Mouse (Mus musculus) bone marrow, adult 2 months (tissue): ENCODE data around the gene Akna. TPM values are rescaled to one million over a fixed set of nuclear protein-coding genes. Genes with fewer than 3 reads are reported as not detected.

Experiments used
- H3K27ac ChIP-seq: fragments of 200-500 bp; 2 replicates; pipeline ENCODE4 v1.5.1; 2012; ENCODE audit warnings: low read depth, mild to moderate bottlenecking, control low read depth, inconsistent platforms, low read length; ENCODE audit not compliant: control insufficient read depth, poor library complexity, insufficient read depth
- H3K4me1 ChIP-seq: fragments of 200-500 bp; 2 replicates; pipeline ENCODE4 v1.6.1; 2011; ENCODE audit warnings: low read length; ENCODE audit not compliant: control insufficient read depth, insufficient read depth
- H3K4me3 ChIP-seq: fragments of 200-500 bp; replicated peaks from 2 replicates; pipeline ENCODE3; 2011; ENCODE audit warnings: mild to moderate bottlenecking, low read depth, low read length, control low read depth; ENCODE audit not compliant: control insufficient read depth
- CTCF ChIP-seq: fragments of 200-500 bp; IDR thresholded peaks from 2 replicates; pipeline ENCODE4 v1.5.1; 2011; ENCODE audit warnings: low read length, control low read depth; ENCODE audit not compliant: control insufficient read depth, insufficient read depth
- POLR2A ChIP-seq: fragments of 200-500 bp; IDR thresholded peaks from 2 replicates; pipeline ENCODE4 v1.6.1; 2011; ENCODE audit warnings: low read depth, mild to moderate bottlenecking, control low read depth, low read length, borderline replicate concordance; ENCODE audit not compliant: control insufficient read depth
- WGBS: fragments of 180-500 bp; shearing (Covaris S2); methylation state at CpG from one replicate; pipeline ENCODE4 v1.1.7; 2018; 5-methylcytosine and 5-hydroxymethylcytosine counted together
- polyA plus RNA-seq: library from polyadenylated mRNA; stranded (reverse); fragments of >200 nt; gene quantifications from 2 replicates; pipeline ENCODE4 v1.2.4, GENCODE M21; 2011; ENCODE audit warnings: low replicate concordance; ENCODE audit not compliant: missing spikeins, insufficient read depth, insufficient read length

The Akna gene
- polyA plus RNA-seq, 1 experiment = 61.0 TPM

GRCm38 (mm10) chr4:63437119-63437815 is 34.1 kb upstream of the Akna start:
- Histone ChIP-seq H3K4me1 (no peaks in the 10 kb centered on the region), H3K4me3 (no peak overlapping the region), H3K27ac (no peak overlapping the region)
- no peak for TF ChIP-seq CTCF
- no peak for TF ChIP-seq POLR2A
- 86% methylated on average over 16 of the region's 16 CpGs for WGBS

- Histone ChIP-seq H3K4me3 (no peak overlapping the region), H3K4me1 (no peaks in the 10 kb centered on the region), H3K27ac (no peak overlapping the region)
- WGBS = 91% methylated on average over 9 of the region's 9 CpGs
- TF ChIP-seq POLR2A = no peak
- TF ChIP-seq CTCF = no peak
These were observed 32.2 kb upstream of the Akna start for GRCm38 (mm10) chr4:63435402-63435801.

- TF ChIP-seq POLR2A (no peak), CTCF (no peak)
- Histone ChIP-seq H3K4me3 (no peak overlapping the region), H3K27ac (no peak overlapping the region), H3K4me1 (no peaks in the 10 kb centered on the region)
- WGBS = 72% methylated on average over 5 of the region's 5 CpGs
These were observed 27.9 kb upstream of the Akna start for GRCm38 (mm10) chr4:63431098-63431497.

GRCm38 (mm10) chr4:63430357-63430756 is 27.2 kb upstream of the Akna start:
- 61% methylated on average over 3 of the region's 3 CpGs for WGBS
- no peak overlapping the region for H3K4me3 ChIP-seq
- TF ChIP-seq POLR2A (no peak), CTCF (no peak)
- no peak overlapping the region for H3K27ac ChIP-seq
- no peaks in the 10 kb centered on the region for H3K4me1 ChIP-seq

- TF ChIP-seq CTCF (no peak), POLR2A (no peak)
- Histone ChIP-seq H3K27ac (no peak overlapping the region), H3K4me1 (no peaks in the 10 kb centered on the region), H3K4me3 (no peak overlapping the region)
- WGBS = 82% methylated on average over 8 of the region's 8 CpGs
These were observed 23.2 kb upstream of the Akna start for GRCm38 (mm10) chr4:63426308-63426707.

GRCm38 (mm10) chr4:63423811-63424210 is 20.7 kb upstream of the Akna start:
- TF ChIP-seq CTCF (no peak), POLR2A (no peak)
- H3K27ac ChIP-seq = no peak overlapping the region
- no peak overlapping the region for H3K4me3 ChIP-seq
- WGBS = 57% methylated on average over 5 of the region's 5 CpGs
- no peaks in the 10 kb centered on the region for H3K4me1 ChIP-seq

GRCm38 (mm10) chr4:63423231-63423630 is 20.1 kb upstream of the Akna start:
- no peak overlapping the region for H3K4me3 ChIP-seq
- 35% methylated on average over 1 of the region's 1 CpGs for WGBS
- no peak for TF ChIP-seq POLR2A
- no peak for TF ChIP-seq CTCF
- no peak overlapping the region for H3K27ac ChIP-seq
- no peaks in the 10 kb centered on the region for H3K4me1 ChIP-seq

- H3K27ac ChIP-seq = no peak overlapping the region
- WGBS = 78% methylated on average over 14 of the region's 14 CpGs
- no peak overlapping the region for H3K4me3 ChIP-seq
- TF ChIP-seq CTCF (no peak), POLR2A (no peak)
- no peaks in the 10 kb centered on the region for H3K4me1 ChIP-seq
These were observed 17.2 kb upstream of the Akna start for GRCm38 (mm10) chr4:63420143-63420920.
